Mouse (Mus musculus): ENCODE results near the gene Tspan12.

Tspan12 gene

GRCm38 (mm10) chr6:21796413-21796812 is 55.9 kb downstream of the Tspan12 start:
- no peak for TF ChIP-seq GATA4 (IDR thresholded peaks at IDR 0.05; ENCODE audit: insufficient replicate concordance, low read length)

GRCm38 (mm10) chr6:21795410-21795809 is 56.9 kb downstream of the Tspan12 start:
- TF ChIP-seq GATA4 (IDR thresholded peaks at IDR 0.05; ENCODE audit: insufficient replicate concordance, low read length), result no peak

- TF ChIP-seq GATA4 (IDR thresholded peaks at IDR 0.05; ENCODE audit: insufficient replicate concordance, low read length), result no peak
Measured at GRCm38 (mm10) chr6:21795072-21795407, 57.3 kb downstream of the Tspan12 start.

- TF ChIP-seq GATA4 (IDR thresholded peaks at IDR 0.05; ENCODE audit: insufficient replicate concordance, low read length), result no peak
Measured at GRCm38 (mm10) chr6:21794337-21795071, 57.8 kb downstream of the Tspan12 start.

GRCm38 (mm10) chr6:21791307-21791706 is 61.0 kb downstream of the Tspan12 start:
- no peak for TF ChIP-seq GATA4 (IDR thresholded peaks at IDR 0.05; ENCODE audit: insufficient replicate concordance, low read length)

- TF ChIP-seq GATA4 (IDR thresholded peaks at IDR 0.05; ENCODE audit: insufficient replicate concordance, low read length), result no peak
Measured at GRCm38 (mm10) chr6:21790550-21791086, 61.7 kb downstream of the Tspan12 start.

- TF ChIP-seq GATA4 (IDR thresholded peaks at IDR 0.05; ENCODE audit: insufficient replicate concordance, low read length), result no peak
Measured at GRCm38 (mm10) chr6:21790036-21790435, 62.3 kb downstream of the Tspan12 start.

- TF ChIP-seq GATA4 (IDR thresholded peaks at IDR 0.05; ENCODE audit: insufficient replicate concordance, low read length), result no peak
Measured at GRCm38 (mm10) chr6:21787757-21788156, 64.6 kb downstream of the Tspan12 start.

GRCm38 (mm10) chr6:21787274-21787673 is 65.0 kb downstream of the Tspan12 start:
- no peak for TF ChIP-seq GATA4 (IDR thresholded peaks at IDR 0.05; ENCODE audit: insufficient replicate concordance, low read length)

GRCm38 (mm10) chr6:21774213-21774916 is 78.0 kb downstream of the Tspan12 start:
- no peak for TF ChIP-seq GATA4 (IDR thresholded peaks at IDR 0.05; ENCODE audit: insufficient replicate concordance, low read length)

- TF ChIP-seq GATA4 (IDR thresholded peaks at IDR 0.05; ENCODE audit: insufficient replicate concordance, low read length), result no peak
Measured at GRCm38 (mm10) chr6:21769447-21769809, 82.9 kb downstream of the Tspan12 start.

- no peak for TF ChIP-seq GATA4 (IDR thresholded peaks at IDR 0.05; ENCODE audit: insufficient replicate concordance, low read length)
Measured at GRCm38 (mm10) chr6:21768745-21769446, 83.4 kb downstream of the Tspan12 start.

GRCm38 (mm10) chr6:21767787-21768221 is 84.5 kb downstream of the Tspan12 start:
- TF ChIP-seq GATA4 (IDR thresholded peaks at IDR 0.05; ENCODE audit: insufficient replicate concordance, low read length), result no peak

GRCm38 (mm10) chr6:21747536-21747935 is 104.8 kb downstream of the Tspan12 start:
- no peak for TF ChIP-seq GATA4 (IDR thresholded peaks at IDR 0.05; ENCODE audit: insufficient replicate concordance, low read length)

- TF ChIP-seq GATA4 (IDR thresholded peaks at IDR 0.05; ENCODE audit: insufficient replicate concordance, low read length), result no peak
Measured at GRCm38 (mm10) chr6:21744615-21745266, 107.6 kb downstream of the Tspan12 start.

Data from liver, adult (tissue).